Mouse (Mus musculus): ENCODE data around the gene Smco4.

- no peak for TF ChIP-seq CTCF (IDR thresholded peaks at IDR 0.05; ENCODE audit: low read depth)
- no peak for TF ChIP-seq EP300 (IDR thresholded peaks at IDR 0.05; ENCODE audit: low read depth)
These were observed 94.1 kb downstream of the Smco4 start for GRCm38 (mm10) chr9:15587157-15587854.
